Mouse (Mus musculus): ENCODE measurements around the gene Cenpa.
A peak's percentile ranks its signal among the peaks of the same experiment; 100 is the strongest.
"Not testable (repeated sequence)": the region's sequence is repeated elsewhere in the genome, so short reads cannot be mapped to it uniquely, and the experiment has no call there.

Cenpa gene

DNA sequence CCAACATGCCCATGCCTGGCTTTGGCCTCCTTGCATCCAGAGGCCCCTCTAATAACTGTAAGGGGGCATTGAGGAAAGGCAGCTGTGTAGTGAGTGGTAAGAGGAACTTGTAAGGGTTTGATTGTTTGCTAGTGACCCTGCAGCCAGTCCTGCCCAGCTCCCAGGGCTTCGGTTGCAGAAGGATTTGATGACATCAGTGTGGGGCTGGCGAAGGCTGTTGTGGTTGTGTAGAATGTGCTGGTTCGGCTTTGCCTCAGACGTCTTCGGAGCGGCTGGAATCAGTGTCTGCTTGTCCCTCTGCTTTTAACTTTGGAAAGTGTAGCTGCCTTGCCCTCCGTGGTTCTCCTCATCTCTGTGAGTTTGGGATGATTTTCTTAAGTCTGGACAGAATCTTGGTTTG is 10.2 kb downstream of the Cenpa start:
- DNase-seq (ENCODE audit: inconsistent age in 2 of 2, low spot score in 1 of 2): no peak

DNA sequence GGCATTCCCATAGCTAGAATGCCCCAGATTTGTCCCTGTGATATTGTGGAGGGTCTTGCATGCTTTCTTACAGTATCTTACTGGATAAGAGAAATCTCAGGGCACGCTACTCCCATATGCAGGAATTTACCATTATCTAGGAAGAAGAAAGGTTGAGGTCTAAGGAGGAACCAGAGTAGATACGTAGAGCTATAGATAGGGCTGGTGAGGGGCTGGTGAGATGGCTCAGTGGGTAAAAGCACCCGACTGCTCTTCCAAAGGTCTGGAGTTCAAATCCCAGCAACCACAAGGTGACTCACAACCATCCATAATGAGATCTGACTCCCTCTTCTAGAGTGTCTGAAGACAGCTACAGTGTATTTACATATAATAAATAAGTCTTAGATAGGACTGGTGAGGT is 11.5 kb downstream of the Cenpa start:
- DNase-seq (ENCODE audit: inconsistent age in 2 of 2, low spot score in 1 of 2): not testable (repeated sequence)

DNA sequence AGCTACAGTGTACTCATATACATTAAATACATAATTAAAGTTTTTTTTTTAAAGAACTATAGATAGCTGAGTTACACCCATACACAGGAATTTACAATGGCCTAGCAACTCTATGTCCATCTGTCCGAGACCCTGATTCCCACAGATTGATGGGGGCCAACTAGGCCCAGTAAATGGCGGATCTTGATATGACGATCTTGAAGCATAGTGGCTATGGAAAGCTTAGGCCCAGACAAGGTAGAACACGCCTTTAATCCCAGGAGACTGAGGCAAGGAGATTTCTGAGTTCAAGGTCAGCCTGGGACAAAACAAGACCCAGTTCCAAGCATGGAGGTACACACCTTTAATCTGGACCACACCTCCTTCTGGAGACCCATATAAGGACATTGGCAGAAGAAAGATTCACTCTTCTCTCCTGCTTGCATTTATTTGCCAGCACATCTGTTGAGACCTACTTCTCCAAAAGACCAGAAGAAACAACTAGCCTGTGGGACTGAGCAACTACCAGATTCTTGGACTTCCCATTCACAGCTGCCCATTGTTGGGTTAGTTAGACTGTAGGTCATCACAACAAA is 12.2 kb downstream of the Cenpa start:
- no peak for DNase-seq (ENCODE audit: inconsistent age in 2 of 2, low spot score in 1 of 2)

DNA sequence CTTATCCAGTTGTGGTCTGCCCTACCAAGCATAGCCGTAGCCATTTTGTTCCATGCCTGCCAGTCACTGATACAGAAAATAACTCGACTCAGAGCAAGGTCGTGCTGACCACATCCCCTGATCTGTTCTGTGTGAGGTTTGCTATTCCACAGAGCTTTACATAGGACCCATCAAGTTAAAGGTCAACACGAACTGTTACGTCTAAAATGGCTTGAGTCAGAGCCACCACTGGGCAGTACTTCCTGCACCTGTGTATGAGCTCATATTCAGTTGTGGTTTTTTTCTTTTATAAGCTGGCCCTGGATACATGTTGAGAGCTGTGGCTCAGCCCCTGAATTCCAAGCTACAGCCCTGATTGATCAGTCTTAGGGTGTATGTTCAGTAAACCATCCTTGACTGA is 13.0 kb downstream of the Cenpa start:
- DNase-seq (ENCODE audit: inconsistent age in 2 of 2, low spot score in 1 of 2): no peak

DNA sequence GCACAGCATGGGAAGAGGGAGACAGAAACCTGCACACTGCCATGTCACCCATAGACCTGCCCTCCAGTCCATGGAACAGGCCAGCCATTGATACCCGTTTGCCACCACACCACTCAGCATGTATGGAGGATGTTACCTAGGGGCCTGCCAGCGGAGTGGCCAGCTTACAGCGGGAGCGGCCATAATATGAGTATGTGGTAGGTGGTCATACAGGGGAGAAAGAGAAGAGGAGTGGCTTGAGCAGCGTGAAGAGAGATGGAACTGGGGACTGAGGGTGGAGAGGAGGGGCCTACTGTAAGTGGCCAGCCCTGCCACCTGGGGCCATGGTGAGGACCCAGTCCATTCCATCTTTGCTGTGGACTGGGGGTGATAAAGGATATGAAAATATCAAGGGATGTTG is 15.4 kb downstream of the Cenpa start:
- no peak for DNase-seq (ENCODE audit: inconsistent age in 2 of 2, low spot score in 1 of 2)

DNA sequence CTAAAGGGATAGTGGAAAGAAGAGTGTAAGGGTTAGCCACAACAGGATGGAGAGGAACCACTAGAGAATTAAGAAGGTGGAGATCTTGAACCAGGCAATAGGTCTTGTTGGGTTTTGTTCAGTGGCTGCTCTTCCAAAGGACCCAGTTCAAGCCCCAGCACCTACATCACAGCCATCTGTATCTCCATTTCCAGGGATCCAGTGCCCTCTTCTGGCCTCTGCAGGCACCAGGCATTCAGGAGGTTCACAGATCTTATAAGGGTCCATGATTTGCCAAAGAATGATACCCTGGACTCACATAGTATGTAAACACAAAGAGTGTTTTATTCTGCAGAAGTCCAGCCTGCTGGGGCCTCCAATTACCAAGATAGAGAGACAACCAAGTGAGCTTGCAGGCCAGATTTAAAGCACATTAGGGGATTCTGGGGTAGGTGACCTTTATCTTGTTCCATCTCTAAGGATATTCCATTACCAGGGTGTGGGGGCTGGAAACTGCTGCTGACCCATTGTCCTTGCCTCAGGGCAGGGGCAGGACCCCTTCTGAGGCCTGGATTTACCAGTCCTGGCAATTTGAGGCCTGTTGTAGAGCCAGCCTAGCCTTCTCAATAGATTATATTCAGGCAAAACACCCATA is 16.5 kb downstream of the Cenpa start:
- DNase-seq (ENCODE audit: inconsistent age in 2 of 2, low spot score in 1 of 2): peak in 1 of 2 experiments; percentile 56

DNA sequence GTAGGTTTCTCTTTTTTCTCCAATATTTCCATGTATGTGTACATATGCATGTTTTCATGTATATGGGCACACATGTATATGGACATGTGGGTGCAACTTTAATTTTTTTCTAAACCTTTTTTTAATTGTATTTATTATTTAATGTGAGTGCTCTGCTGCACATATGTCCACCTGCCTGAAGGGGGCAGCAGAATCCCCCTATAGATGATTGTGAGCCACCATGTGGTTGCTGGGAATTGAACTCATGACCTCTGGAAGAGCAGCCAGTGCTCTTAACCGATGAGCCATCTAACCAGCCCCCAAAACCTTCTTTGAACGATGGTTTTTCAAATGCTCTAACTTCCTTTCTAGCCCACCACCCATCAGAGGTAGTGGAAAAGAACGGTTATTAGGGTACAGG is 17.4 kb downstream of the Cenpa start:
- no peak for DNase-seq (ENCODE audit: inconsistent age in 2 of 2, low spot score in 1 of 2)

DNA sequence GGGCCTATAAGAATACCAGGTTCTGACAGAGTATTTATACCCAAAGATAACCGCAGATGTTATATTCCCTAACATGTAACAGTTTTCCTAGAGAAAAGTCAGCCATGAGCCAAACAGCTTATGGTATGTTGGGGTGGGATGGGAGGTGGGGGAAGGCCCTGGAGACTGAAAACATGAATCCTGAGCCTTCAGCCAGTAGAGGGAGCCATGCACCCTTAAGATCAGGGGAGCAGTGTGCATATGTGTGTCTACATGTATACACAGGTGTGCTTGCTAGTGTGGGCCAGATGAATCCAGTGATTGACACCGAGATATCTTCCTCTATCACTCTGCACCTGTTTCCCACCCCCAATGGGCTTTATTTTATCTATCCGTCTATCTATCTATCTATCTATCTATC is 20.2 kb downstream of the Cenpa start:
- no peak for DNase-seq (ENCODE audit: inconsistent age in 2 of 2, low spot score in 1 of 2)

DNA sequence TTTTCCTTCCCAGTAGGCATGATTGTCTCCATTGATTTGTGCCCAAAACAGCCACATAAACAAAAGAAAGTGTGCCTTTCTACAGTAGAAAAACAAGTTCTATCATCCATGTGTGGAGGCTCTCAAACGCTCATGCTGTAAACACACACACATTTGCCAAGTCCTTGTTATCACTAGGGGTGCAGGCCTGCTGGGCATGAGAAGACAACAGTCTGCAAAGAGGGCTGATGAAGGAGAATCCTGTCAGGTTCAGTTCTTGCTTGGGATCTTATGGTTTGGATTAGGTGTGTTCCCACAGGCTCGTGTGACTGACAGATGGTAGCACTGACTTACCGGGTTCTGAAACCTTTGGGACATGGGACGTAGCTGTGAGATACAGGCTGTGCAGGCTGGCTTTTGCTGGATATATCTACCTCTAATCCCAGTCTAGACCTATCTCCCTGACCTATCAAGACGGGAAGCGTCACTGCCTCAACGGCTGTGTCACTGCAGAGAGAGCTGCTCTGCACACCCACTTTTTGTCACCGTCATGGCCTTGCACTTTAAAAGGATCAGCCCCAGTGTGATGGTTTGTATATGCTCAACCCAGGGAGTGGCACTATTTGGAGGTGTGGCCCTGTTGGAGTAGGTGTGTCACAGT is 33.9 kb downstream of the Cenpa start:
- DNase-seq (ENCODE audit: inconsistent age in 2 of 2, low spot score in 1 of 2): no peak

DNA sequence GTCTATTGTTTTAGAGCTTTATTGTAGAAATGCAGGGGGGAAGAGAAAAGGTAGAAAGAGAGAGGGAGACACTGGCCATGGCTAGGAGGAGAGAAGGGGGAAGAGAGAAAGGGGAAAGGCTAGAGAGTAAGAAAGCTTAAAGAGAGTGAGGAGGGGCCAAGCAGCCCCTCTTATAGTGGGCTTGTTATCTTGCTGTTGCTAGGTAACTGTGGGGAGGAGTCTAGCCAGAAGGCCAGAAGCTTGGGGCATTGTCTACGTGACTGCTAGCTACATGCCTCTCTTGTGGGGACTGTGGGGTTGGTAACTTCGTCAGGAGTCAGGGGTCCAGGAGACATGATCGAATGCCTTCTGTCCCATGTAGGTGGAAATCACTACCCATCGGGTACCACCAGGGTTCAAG is 34.8 kb downstream of the Cenpa start:
- DNase-seq (ENCODE audit: inconsistent age in 2 of 2, low spot score in 1 of 2): not testable (repeated sequence)

DNA sequence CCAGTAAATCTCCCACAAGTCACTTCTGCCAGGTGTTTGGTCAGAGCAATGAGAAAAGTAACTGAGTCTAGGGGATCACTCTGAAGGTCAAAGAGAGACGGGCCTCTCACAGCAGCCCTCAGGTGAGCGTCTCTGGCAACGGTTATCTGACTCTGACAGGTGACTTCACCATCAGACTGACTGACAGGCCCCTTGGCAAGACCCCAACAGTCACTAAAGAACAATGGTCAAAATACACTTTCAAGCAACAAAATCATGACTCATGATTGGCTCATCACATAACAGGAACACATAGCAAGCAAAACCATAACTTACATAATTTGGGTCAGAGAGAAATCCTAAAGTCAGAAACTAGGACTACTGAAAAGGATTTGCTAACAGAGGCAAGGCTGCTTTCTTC is 35.3 kb downstream of the Cenpa start:
- DNase-seq (ENCODE audit: inconsistent age in 2 of 2, low spot score in 1 of 2): peak in 1 of 2 experiments; percentile 24

DNA sequence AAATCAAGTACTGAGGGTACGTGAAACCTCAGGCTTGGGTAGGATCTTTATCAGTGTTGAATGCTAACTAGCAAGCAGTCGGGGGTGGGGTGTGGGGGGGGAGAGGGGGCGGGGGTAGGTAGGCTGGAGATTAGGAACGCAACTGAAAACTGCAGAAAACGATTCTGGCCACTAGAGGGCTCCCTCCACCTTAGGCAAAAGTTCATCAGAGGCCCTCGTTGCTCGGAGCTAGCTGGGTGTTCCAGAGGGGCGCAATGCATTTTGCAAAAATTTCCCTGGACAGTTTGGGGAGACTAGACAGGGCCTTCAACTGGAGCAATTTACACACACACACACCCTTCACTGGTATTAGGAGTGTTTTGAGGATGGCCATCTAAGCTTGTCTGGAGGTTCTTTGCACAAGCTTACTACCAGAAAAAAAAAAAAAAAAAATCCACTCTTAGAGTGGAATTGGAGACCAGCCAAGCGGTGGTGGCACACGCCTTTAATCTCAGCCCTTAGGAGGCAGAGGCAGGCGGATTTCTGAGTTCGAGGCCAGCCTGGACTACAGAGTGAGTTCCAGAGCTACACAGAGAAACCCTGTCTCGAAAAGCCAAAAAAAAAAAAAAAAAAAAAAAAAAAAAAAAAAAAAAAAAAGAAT is 43.3 kb downstream of the Cenpa start:
- peak; percentile 68 to 89 for DNase-seq (ENCODE audit: inconsistent age in 2 of 2, low spot score in 1 of 2)

DNA sequence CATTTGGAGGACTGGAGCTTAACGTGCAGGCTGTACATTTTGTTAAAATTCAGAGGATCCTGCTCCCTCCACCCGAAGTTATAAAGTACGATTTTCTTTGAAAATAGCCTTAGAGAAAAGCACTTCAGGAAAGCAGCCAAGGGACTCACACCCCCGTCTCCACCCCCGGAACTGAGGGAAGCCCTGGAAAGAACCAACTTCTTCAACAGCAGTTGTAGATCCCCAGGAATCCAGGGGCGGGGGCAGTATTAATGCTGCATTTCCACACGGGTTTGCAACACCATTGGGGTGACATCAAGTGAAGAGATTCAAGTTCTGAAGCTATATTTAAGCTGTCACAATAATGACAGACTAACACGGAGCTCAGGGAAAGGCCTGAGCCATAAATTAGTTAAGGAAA is 43.9 kb downstream of the Cenpa start:
- peak in 1 of 2 experiments; percentile 37 for DNase-seq (ENCODE audit: inconsistent age in 2 of 2, low spot score in 1 of 2)

DNA sequence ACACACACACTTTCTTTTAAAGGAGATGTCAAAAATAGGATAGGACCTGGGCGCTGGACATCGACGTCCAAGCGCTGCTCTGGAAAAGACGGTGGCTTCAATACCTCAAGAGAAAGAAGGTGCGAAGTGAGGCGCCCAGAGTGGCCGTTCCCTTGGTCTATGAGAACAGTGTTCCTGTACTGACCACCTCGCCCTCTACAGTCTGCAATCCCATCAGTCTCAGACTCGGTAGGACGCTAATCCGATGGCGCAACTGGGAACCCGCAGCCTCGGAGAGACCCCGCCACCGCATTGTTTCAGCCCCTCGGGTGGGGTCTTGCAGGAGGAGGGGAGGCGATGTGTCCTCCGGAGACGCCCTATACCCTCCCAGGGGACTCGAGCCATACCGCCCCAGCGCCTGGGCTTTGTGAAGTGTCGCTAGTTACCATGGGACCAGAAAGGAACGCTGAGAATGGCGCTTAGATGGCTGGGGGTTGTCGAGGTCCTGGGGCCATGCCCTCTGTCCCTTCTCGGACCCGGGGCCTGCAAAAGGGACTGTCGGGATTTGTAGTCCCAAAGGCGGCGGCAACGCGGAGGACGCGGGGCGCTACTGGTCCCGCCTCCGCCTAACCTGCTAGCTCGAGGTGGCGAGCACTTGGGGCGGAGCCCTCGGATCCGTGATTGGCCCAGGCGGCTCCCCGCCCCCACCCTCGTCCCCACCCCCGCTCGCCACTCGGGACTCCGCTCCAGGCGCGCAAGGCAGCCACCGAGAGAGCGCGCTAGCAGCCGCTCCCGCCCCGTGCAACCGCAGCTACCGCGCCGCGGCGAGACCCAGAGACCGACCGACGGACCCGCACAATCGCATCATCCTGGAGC is 44.8 kb downstream of the Cenpa start, which contains the start of gene Dpysl5:
TSS of gene Dpysl5 (plus strand) at position 418 of the 855 bp plus-strand sequence.
- peak; percentile 81 to 88 for DNase-seq (ENCODE audit: inconsistent age in 2 of 2, low spot score in 1 of 2)

DNA sequence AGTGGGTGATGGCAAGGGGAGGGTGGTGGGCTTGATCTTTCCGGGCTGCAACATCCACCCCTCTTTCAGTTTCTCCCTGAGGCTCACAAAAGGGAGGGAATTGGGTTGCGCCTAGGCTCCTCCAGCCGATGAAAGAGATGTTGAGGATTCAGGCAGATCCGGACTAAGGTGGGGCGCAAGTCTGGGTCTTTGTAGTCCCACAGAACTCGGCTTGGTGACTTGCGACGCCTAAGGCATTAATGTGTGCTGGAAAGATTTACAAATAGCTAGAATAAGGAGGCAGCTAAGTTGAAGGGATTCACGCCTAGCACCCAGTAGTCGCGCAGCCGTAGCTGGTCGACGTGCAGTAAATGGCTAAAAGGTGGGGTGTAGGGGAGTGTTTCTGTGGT is 45.4 kb downstream of the Cenpa start:
- peak in 1 of 2 experiments; percentile 36 for DNase-seq (ENCODE audit: inconsistent age in 2 of 2, low spot score in 1 of 2)

DNA sequence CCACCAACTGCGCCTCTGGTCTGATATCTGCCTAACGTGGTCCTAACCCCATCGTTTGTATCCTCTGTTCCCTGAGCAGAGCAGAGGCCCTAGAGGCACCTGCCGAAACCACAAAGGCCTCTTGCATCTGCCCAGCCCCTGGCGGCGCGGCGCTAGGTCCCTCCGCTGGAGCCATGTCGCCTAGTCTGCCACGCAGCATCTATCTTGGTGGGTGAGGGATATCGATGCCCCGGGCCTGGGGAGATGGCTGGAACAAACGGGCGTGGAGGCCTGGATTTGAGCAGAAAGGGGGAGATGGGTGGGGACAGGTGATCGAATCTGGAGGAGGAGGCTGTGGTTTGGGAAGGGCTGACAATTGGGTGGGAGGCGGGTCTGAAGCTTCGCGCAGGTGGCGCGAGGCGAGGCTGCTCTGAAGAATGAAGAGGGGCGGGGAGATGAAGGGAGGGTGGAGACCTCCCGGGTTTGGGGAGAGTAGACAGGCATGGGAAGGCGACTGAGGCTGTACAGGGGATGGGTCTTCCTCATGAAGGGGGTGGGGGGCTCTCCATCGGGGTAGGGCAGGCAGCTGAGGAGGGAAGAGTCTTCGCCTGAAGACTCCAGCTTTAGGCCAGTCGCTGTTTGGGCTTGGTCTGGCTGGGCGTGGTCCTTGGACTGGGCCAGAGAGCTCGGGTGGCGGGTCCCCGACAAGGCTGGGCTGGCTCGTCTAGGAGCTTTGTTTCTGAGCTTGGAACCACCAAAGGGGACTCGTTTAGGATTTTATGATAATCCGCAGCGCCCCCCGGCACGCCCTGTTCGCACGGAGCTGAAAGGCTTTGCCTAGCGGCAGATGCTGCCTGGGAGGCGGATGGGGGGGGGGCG is 46.1 kb downstream of the Cenpa start:
- peak; percentile 11 to 40 for DNase-seq (ENCODE audit: inconsistent age in 2 of 2, low spot score in 1 of 2)

DNA sequence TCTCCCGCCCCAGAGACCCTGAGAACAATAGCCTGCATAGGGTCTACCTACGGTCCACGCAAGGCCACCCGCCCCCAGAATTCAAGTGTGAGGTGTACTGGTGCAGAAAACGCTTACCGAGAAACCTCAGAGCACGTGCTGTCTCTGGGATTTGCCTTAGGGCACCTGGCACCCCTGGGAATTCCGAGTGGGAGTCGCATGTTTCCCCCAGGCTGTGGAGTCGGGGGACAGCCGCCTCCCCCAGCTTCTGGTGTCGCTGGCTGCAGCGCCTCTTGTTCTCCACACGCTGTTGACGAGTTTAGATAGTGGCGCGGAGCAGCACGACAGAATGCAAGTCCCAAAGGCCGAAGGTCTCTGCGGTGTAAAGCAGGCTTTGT is 46.7 kb downstream of the Cenpa start:
- peak; percentile 13 to 43 for DNase-seq (ENCODE audit: inconsistent age in 2 of 2, low spot score in 1 of 2)

DNA sequence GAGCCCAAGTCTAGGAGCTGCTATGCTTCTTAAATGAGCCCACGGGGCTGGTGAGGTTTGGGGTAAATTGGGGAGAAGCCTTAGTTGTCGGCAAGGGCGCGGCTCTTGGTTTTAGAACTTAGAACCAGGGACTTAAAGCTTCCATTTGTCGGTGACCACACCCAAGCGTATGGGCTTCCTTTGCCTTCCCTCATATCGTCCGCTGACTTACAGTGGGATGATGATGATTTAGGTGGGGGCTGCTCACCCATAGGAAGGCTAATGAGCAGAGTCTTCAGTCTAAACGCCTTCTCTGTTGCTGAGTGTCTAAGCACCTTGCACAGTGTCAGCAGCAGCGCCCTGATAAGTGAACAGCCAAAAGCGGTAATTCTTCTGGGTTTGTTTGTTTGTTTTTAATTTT is 47.1 kb downstream of the Cenpa start:
- no peak for DNase-seq (ENCODE audit: inconsistent age in 2 of 2, low spot score in 1 of 2)

DNA sequence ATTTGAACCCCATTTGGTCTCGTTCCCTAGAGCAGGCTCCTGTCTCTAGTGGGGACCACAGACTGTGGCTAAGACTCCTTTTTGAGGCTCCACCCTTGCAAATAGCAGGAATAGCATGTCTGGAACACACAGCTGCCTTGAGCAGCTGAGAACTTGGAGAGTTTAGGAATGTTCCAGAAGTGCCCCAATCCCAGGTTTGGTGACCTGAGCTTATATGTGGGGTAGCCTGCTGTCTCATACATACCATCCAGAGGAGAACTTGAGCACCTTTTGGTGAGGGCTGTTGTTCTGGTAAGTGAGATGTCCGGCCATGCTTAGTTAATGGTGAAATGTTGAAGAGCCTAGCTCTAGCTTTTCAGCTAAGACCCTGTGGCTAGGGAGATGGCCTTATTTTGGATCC is 49.7 kb downstream of the Cenpa start:
- DNase-seq (ENCODE audit: inconsistent age in 2 of 2, low spot score in 1 of 2): no peak

DNA sequence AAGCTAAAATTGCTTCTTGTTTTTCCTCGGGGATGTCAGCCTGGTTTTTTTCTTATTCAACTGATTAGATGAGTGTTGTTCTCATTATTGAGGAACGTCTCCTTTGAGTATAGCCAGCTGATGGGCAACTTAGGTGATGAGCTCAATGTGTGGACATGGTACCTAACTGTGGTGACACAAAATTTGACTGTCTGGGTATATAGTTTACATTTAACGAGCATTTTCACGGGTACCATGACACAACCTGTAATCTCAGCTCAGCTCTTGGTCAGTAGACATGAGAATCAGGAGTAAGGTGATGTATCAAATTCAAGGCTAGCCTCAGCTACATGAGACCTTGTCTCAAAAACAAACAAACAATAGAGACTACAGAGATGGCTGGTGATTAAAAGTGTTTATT is 50.9 kb downstream of the Cenpa start:
- DNase-seq (ENCODE audit: inconsistent age in 2 of 2, low spot score in 1 of 2): no peak
